Mouse (Mus musculus) bone marrow, adult 2 months (tissue): ENCODE measurements around the gene Plcb4. TPM values are rescaled to one million over a fixed set of nuclear protein-coding genes. Genes with fewer than 3 reads are reported as not detected.

Experiments
- H3K27ac ChIP-seq: fragments of 200-500 bp; 2 replicates; pipeline ENCODE4 v1.5.1; 2012; ENCODE audit warnings: low read depth, mild to moderate bottlenecking, control low read depth, inconsistent platforms, low read length; ENCODE audit not compliant: control insufficient read depth, poor library complexity, insufficient read depth
- H3K4me1 ChIP-seq: fragments of 200-500 bp; 2 replicates; pipeline ENCODE4 v1.6.1; 2011; ENCODE audit warnings: low read length; ENCODE audit not compliant: control insufficient read depth, insufficient read depth
- H3K4me3 ChIP-seq: fragments of 200-500 bp; replicated peaks from 2 replicates; pipeline ENCODE3; 2011; ENCODE audit warnings: mild to moderate bottlenecking, low read depth, low read length, control low read depth; ENCODE audit not compliant: control insufficient read depth
- CTCF ChIP-seq: fragments of 200-500 bp; IDR thresholded peaks from 2 replicates; pipeline ENCODE4 v1.5.1; 2011; ENCODE audit warnings: low read length, control low read depth; ENCODE audit not compliant: control insufficient read depth, insufficient read depth
- POLR2A ChIP-seq: fragments of 200-500 bp; IDR thresholded peaks from 2 replicates; pipeline ENCODE4 v1.6.1; 2011; ENCODE audit warnings: low read depth, mild to moderate bottlenecking, control low read depth, low read length, borderline replicate concordance; ENCODE audit not compliant: control insufficient read depth
- WGBS: fragments of 180-500 bp; shearing (Covaris S2); methylation state at CpG from one replicate; pipeline ENCODE4 v1.1.7; 2018; 5-methylcytosine and 5-hydroxymethylcytosine counted together
- polyA plus RNA-seq: library from polyadenylated mRNA; stranded (reverse); fragments of >200 nt; gene quantifications from 2 replicates; pipeline ENCODE4 v1.2.4, GENCODE M21; 2011; ENCODE audit warnings: low replicate concordance; ENCODE audit not compliant: missing spikeins, insufficient read depth, insufficient read length

Gene Plcb4
- polyA plus RNA-seq, 1 experiment = 12.1 TPM

DNA sequence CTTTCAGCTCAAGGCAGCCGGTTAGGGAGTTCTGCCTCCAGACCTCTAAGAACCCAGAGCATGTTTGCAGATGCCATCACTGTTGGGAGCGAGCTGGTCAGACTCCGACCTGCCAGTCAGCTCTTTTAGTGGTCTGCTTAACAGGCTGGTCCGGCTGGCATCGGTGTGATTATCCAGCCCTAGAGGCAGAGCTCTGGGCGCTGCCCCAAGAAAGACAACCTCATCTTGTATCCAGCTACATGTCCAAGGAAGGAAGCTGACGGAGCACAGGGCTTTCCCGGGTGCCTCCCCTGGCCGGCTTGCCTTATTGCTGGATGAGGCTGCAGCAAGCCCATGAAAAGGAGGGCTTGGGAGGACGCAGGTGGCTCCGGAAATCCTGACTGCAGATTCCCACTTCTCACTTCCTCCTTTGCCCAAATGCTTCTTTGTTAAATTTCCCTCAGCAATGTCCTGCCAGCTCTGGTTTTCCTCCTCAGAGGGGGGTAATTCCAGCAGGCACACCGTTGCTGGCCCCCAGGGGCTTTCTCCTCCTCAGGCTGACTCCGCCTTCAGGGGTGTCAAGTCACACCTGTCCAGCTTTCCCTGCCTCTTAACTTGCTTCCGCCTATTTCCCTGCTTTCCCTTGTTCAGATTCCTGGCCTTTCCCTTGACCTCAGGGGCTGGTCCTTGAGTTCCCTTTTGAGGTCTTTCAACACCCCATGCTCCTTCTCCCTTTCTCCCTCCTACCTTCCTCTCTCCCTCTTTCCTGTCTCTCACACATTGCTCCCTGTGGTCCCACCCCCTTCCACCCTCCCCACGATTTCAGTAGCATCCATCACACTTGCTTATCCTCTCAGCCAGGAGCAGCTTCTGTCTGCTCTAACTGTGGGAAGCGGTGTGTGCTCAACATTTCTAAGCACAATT lies 58.7 kb downstream of the Plcb4 start:
- 45% methylated on average over 16 of the region's 16 CpGs for WGBS
- TF ChIP-seq POLR2A = no peak
- TF ChIP-seq CTCF = no peak
- H3K4me3 ChIP-seq = no peak overlapping the region
- no peak overlapping the region for H3K27ac ChIP-seq
- H3K4me1 ChIP-seq = no peaks in the 10 kb centered on the region

GRCm38 (mm10) chr2:135722109-135722508 lies 63.3 kb downstream of the Plcb4 start:
- WGBS = 72% methylated on average over 5 of the region's 5 CpGs
- no peak overlapping the region for H3K27ac ChIP-seq

GRCm38 (mm10) chr2:135723387-135723786 lies 64.6 kb downstream of the Plcb4 start:
- peaks cover 3% of the 10 kb centered on the region; the same call in 1 of the 2 replicates for H3K4me1 ChIP-seq
- 88% methylated on average over 6 of the region's 6 CpGs for WGBS
- TF ChIP-seq CTCF = no peak
- no peak for TF ChIP-seq POLR2A
- no peak overlapping the region for H3K4me3 ChIP-seq
- no peak overlapping the region for H3K27ac ChIP-seq

More at GRCm38 (mm10) chr2:135722109-135722508, 63.3 kb downstream of the Plcb4 start:
- no peak for TF ChIP-seq POLR2A
- TF ChIP-seq CTCF = no peak
- H3K4me3 ChIP-seq = no peak overlapping the region
- H3K4me1 ChIP-seq = peaks cover 2% of the 10 kb centered on the region; the same call in 1 of the 2 replicates

GRCm38 (mm10) chr2:135724489-135724888 lies 65.7 kb downstream of the Plcb4 start:
- Histone ChIP-seq H3K4me3 (peak overlapping the region; percentile 19), H3K4me1 (peaks cover 3% of the 10 kb centered on the region; the same call in 1 of the 2 replicates), H3K27ac (peak overlapping the region; percentile 59; the same call in 1 of the 2 replicates)
- TF ChIP-seq POLR2A (no peak), CTCF (no peak)
- WGBS = 50% methylated on average over 10 of the region's 10 CpGs

GRCm38 (mm10) chr2:135725362-135725761 lies 66.6 kb downstream of the Plcb4 start:
- H3K4me3 ChIP-seq = no peak overlapping the region
- WGBS = 18% methylated on average over 4 of the region's 4 CpGs
- TF ChIP-seq CTCF (no peak), POLR2A (no peak)
- no peak overlapping the region for H3K27ac ChIP-seq
- peaks cover 3% of the 10 kb centered on the region; the same call in 1 of the 2 replicates for H3K4me1 ChIP-seq

GRCm38 (mm10) chr2:135727088-135727487 lies 68.3 kb downstream of the Plcb4 start:
- Histone ChIP-seq H3K4me3 (no peak overlapping the region), H3K4me1 (peaks cover 6% of the 10 kb centered on the region), H3K27ac (0 out of 2 replicates have a peak overlapping the region, but pooled peaks have one; percentile 8)
- 85% methylated on average over 9 of the region's 9 CpGs for WGBS
- TF ChIP-seq CTCF (no peak), POLR2A (no peak)

DNA sequence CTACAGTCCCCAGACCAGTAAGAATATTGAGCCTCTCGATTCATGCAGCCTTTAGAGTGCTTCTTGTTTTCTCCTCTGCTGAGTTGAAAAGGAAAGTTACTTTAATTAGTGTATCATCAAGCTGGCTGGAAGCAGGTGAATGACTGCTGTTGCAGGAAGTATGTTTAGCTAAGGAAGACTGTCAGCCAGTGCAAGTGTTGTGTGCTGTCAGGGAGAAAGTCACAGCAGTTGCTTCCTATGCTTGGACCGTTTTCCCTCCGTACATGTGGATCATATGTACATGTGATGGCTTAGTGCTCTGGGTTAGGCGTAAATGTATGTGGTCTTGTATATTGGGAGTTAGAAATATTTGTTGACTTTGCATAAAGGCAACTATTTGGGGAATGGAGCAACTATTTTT lies 69.1 kb downstream of the Plcb4 start:
- H3K4me1 ChIP-seq = peaks cover 6% of the 10 kb centered on the region
- WGBS = 49% methylated on average over 4 of the region's 4 CpGs

GRCm38 (mm10) chr2:135731591-135731990 lies 72.8 kb downstream of the Plcb4 start:
- Histone ChIP-seq H3K4me3 (no peak overlapping the region), H3K27ac (no peak overlapping the region), H3K4me1 (peaks cover 4% of the 10 kb centered on the region)
- WGBS = 32% methylated on average over 6 of the region's 6 CpGs
- TF ChIP-seq CTCF (no peak), POLR2A (no peak)

More for the DNA sequence above, 69.1 kb downstream of the Plcb4 start:
- TF ChIP-seq CTCF = no peak
- TF ChIP-seq POLR2A = no peak
- no peak overlapping the region for H3K27ac ChIP-seq
- no peak overlapping the region for H3K4me3 ChIP-seq
